Mouse (Mus musculus): Measurements from ENCODE around the gene Frem2. TPM values are rescaled to one million over a fixed set of nuclear protein-coding genes. Genes with fewer than 3 reads are reported as not detected.

The Frem2 gene
- polyA plus RNA-seq, 1 experiment from 2014 or later = 10.2 TPM

GRCm38 (mm10) chr3:53630630-53631029 is 26.5 kb downstream of the Frem2 start:
- H3K27ac ChIP-seq (ENCODE audit: low read length) = peak overlapping the region; percentile 57
- ATAC-seq (ENCODE audit: low read depth) = peak; percentile 47; the same call in 1 of the 2 replicates

GRCm38 (mm10) chr3:53629966-53630365 is 27.2 kb downstream of the Frem2 start:
- no peak for ATAC-seq (ENCODE audit: low read depth)
- H3K36me3 ChIP-seq (ENCODE audit: control insufficient read depth, insufficient read depth, low read length) = no peaks in the 10 kb centered on the region
- no peak overlapping the region for H3K27ac ChIP-seq (ENCODE audit: low read length)
- H3K9ac ChIP-seq (ENCODE audit: low read length) = no peak overlapping the region
- no peaks in the 10 kb centered on the region for H3K27me3 ChIP-seq (ENCODE audit: control insufficient read depth, insufficient read depth, low read depth, low read length)
- no peaks in the 10 kb centered on the region for H3K9me3 ChIP-seq (ENCODE audit: control insufficient read depth, low read length)
- H3K4me1 ChIP-seq (replicated peaks; ENCODE audit: control insufficient read depth, insufficient read depth, low read length) = peaks cover 2% of the 10 kb centered on the region
- H3K4me3 ChIP-seq (ENCODE audit: low read length) = no peak overlapping the region
- H3K4me2 ChIP-seq (ENCODE audit: low read depth, low read length) = no peak overlapping the region
- WGBS = 65% methylated on average over 5 of the region's 5 CpGs

More at GRCm38 (mm10) chr3:53630630-53631029, 26.5 kb downstream of the Frem2 start:
- Histone ChIP-seq H3K27me3 (ENCODE audit: control insufficient read depth, insufficient read depth, low read depth, low read length) (no peaks in the 10 kb centered on the region), H3K9ac (ENCODE audit: low read length) (peak overlapping the region; percentile 45), H3K4me2 (ENCODE audit: low read depth, low read length) (peak overlapping the region; percentile 17), H3K4me1 (replicated peaks; ENCODE audit: control insufficient read depth, insufficient read depth, low read length) (peaks cover 2% of the 10 kb centered on the region), H3K36me3 (ENCODE audit: control insufficient read depth, insufficient read depth, low read length) (no peaks in the 10 kb centered on the region), H3K9me3 (ENCODE audit: control insufficient read depth, low read length) (no peaks in the 10 kb centered on the region), H3K4me3 (ENCODE audit: low read length) (peak overlapping the region; percentile 21)
- 20% methylated on average over 4 of the region's 4 CpGs for WGBS

GRCm38 (mm10) chr3:53623222-53623621 is 33.9 kb downstream of the Frem2 start:
- Histone ChIP-seq H3K9ac (ENCODE audit: low read length) (no peak overlapping the region), H3K27me3 (ENCODE audit: control insufficient read depth, insufficient read depth, low read depth, low read length) (no peaks in the 10 kb centered on the region), H3K4me2 (ENCODE audit: low read depth, low read length) (no peak overlapping the region), H3K4me3 (ENCODE audit: low read length) (no peak overlapping the region), H3K36me3 (ENCODE audit: control insufficient read depth, insufficient read depth, low read length) (no peaks in the 10 kb centered on the region), H3K4me1 (replicated peaks; ENCODE audit: control insufficient read depth, insufficient read depth, low read length) (peaks cover 2% of the 10 kb centered on the region; the same call in 1 of the 2 replicates), H3K27ac (ENCODE audit: low read length) (no peak overlapping the region), H3K9me3 (ENCODE audit: control insufficient read depth, low read length) (no peaks in the 10 kb centered on the region)
- 66% methylated on average over 8 of the region's 8 CpGs for WGBS
- no peak for ATAC-seq (ENCODE audit: low read depth)

- Histone ChIP-seq H3K9me3 (ENCODE audit: control insufficient read depth, low read length) (no peaks in the 10 kb centered on the region), H3K4me1 (replicated peaks; ENCODE audit: control insufficient read depth, insufficient read depth, low read length) (no peaks in the 10 kb centered on the region), H3K4me3 (ENCODE audit: low read length) (no peak overlapping the region), H3K9ac (ENCODE audit: low read length) (no peak overlapping the region), H3K4me2 (ENCODE audit: low read depth, low read length) (no peak overlapping the region), H3K27me3 (ENCODE audit: control insufficient read depth, insufficient read depth, low read depth, low read length) (no peaks in the 10 kb centered on the region), H3K27ac (ENCODE audit: low read length) (no peak overlapping the region), H3K36me3 (ENCODE audit: control insufficient read depth, insufficient read depth, low read length) (no peaks in the 10 kb centered on the region)
- 72% methylated on average over 3 of the region's 3 CpGs for WGBS
- ATAC-seq (ENCODE audit: low read depth) = no peak
Observed at GRCm38 (mm10) chr3:53620978-53621377, 36.2 kb downstream of the Frem2 start.

GRCm38 (mm10) chr3:53620355-53620754 is 36.8 kb downstream of the Frem2 start:
- Histone ChIP-seq H3K9me3 (ENCODE audit: control insufficient read depth, low read length) (no peaks in the 10 kb centered on the region), H3K4me3 (ENCODE audit: low read length) (no peak overlapping the region), H3K4me2 (ENCODE audit: low read depth, low read length) (no peak overlapping the region), H3K36me3 (ENCODE audit: control insufficient read depth, insufficient read depth, low read length) (no peaks in the 10 kb centered on the region), H3K27me3 (ENCODE audit: control insufficient read depth, insufficient read depth, low read depth, low read length) (no peaks in the 10 kb centered on the region), H3K9ac (ENCODE audit: low read length) (no peak overlapping the region), H3K4me1 (replicated peaks; ENCODE audit: control insufficient read depth, insufficient read depth, low read length) (no peaks in the 10 kb centered on the region), H3K27ac (ENCODE audit: low read length) (no peak overlapping the region)
- no peak for ATAC-seq (ENCODE audit: low read depth)
- WGBS = 68% methylated on average over 8 of the region's 8 CpGs

- no peaks in the 10 kb centered on the region for H3K27me3 ChIP-seq (ENCODE audit: control insufficient read depth, insufficient read depth, low read depth, low read length)
- H3K9ac ChIP-seq (ENCODE audit: low read length) = no peak overlapping the region
- ATAC-seq (ENCODE audit: low read depth) = no peak
- H3K4me1 ChIP-seq (replicated peaks; ENCODE audit: control insufficient read depth, insufficient read depth, low read length) = no peaks in the 10 kb centered on the region
- H3K27ac ChIP-seq (ENCODE audit: low read length) = no peak overlapping the region
- 59% methylated on average over 3 of the region's 3 CpGs for WGBS
- H3K4me3 ChIP-seq (ENCODE audit: low read length) = no peak overlapping the region
- no peaks in the 10 kb centered on the region for H3K9me3 ChIP-seq (ENCODE audit: control insufficient read depth, low read length)
- no peaks in the 10 kb centered on the region for H3K36me3 ChIP-seq (ENCODE audit: control insufficient read depth, insufficient read depth, low read length)
- no peak overlapping the region for H3K4me2 ChIP-seq (ENCODE audit: low read depth, low read length)
Observed at GRCm38 (mm10) chr3:53611106-53611505, 46.0 kb downstream of the Frem2 start.

GRCm38 (mm10) chr3:53609851-53610250 is 47.3 kb downstream of the Frem2 start:
- WGBS = 50% methylated on average over 4 of the region's 4 CpGs
- no peak for ATAC-seq (ENCODE audit: low read depth)
- no peaks in the 10 kb centered on the region for H3K9me3 ChIP-seq (ENCODE audit: control insufficient read depth, low read length)
- no peaks in the 10 kb centered on the region for H3K4me1 ChIP-seq (replicated peaks; ENCODE audit: control insufficient read depth, insufficient read depth, low read length)
- no peaks in the 10 kb centered on the region for H3K27me3 ChIP-seq (ENCODE audit: control insufficient read depth, insufficient read depth, low read depth, low read length)
- H3K4me2 ChIP-seq (ENCODE audit: low read depth, low read length) = no peak overlapping the region
- H3K9ac ChIP-seq (ENCODE audit: low read length) = no peak overlapping the region
- H3K36me3 ChIP-seq (ENCODE audit: control insufficient read depth, insufficient read depth, low read length) = no peaks in the 10 kb centered on the region
- H3K4me3 ChIP-seq (ENCODE audit: low read length) = no peak overlapping the region
- H3K27ac ChIP-seq (ENCODE audit: low read length) = no peak overlapping the region

GRCm38 (mm10) chr3:53600140-53600539 is 57.0 kb downstream of the Frem2 start:
- Histone ChIP-seq H3K27me3 (ENCODE audit: control insufficient read depth, insufficient read depth, low read depth, low read length) (no peaks in the 10 kb centered on the region), H3K9ac (ENCODE audit: low read length) (no peak overlapping the region), H3K27ac (ENCODE audit: low read length) (no peak overlapping the region), H3K4me1 (replicated peaks; ENCODE audit: control insufficient read depth, insufficient read depth, low read length) (peaks cover 11% of the 10 kb centered on the region; the same call in 1 of the 2 replicates), H3K36me3 (ENCODE audit: control insufficient read depth, insufficient read depth, low read length) (no peaks in the 10 kb centered on the region), H3K4me3 (ENCODE audit: low read length) (no peak overlapping the region), H3K9me3 (ENCODE audit: control insufficient read depth, low read length) (no peaks in the 10 kb centered on the region), H3K4me2 (ENCODE audit: low read depth, low read length) (no peak overlapping the region)
- ATAC-seq (ENCODE audit: low read depth) = no peak
- 47% methylated on average over 4 of the region's 4 CpGs for WGBS

GRCm38 (mm10) chr3:53599315-53599714 is 57.8 kb downstream of the Frem2 start:
- Histone ChIP-seq H3K9me3 (ENCODE audit: control insufficient read depth, low read length) (no peaks in the 10 kb centered on the region), H3K4me2 (ENCODE audit: low read depth, low read length) (no peak overlapping the region)

More at GRCm38 (mm10) chr3:53599315-53599714, 57.8 kb downstream of the Frem2 start:
- Histone ChIP-seq H3K4me1 (replicated peaks; ENCODE audit: control insufficient read depth, insufficient read depth, low read length) (peaks cover 11% of the 10 kb centered on the region; the same call in 1 of the 2 replicates), H3K36me3 (ENCODE audit: control insufficient read depth, insufficient read depth, low read length) (no peaks in the 10 kb centered on the region), H3K27me3 (ENCODE audit: control insufficient read depth, insufficient read depth, low read depth, low read length) (no peaks in the 10 kb centered on the region), H3K9ac (ENCODE audit: low read length) (no peak overlapping the region), H3K27ac (ENCODE audit: low read length) (peak overlapping the region; percentile 87), H3K4me3 (ENCODE audit: low read length) (no peak overlapping the region)
- 16% methylated on average over 7 of the region's 7 CpGs for WGBS
- no peak; the same call in 1 of the 2 replicates for ATAC-seq (ENCODE audit: low read depth)

Measured in lung, embryonic 16.5 days (tissue).